Mouse (Mus musculus): ENCODE results near the gene Zfp108.
"Not testable (repeated sequence)": the region's sequence is repeated elsewhere in the genome, so short reads cannot be mapped to it uniquely, and the experiment has no call there.

Gene Zfp108

DNA sequence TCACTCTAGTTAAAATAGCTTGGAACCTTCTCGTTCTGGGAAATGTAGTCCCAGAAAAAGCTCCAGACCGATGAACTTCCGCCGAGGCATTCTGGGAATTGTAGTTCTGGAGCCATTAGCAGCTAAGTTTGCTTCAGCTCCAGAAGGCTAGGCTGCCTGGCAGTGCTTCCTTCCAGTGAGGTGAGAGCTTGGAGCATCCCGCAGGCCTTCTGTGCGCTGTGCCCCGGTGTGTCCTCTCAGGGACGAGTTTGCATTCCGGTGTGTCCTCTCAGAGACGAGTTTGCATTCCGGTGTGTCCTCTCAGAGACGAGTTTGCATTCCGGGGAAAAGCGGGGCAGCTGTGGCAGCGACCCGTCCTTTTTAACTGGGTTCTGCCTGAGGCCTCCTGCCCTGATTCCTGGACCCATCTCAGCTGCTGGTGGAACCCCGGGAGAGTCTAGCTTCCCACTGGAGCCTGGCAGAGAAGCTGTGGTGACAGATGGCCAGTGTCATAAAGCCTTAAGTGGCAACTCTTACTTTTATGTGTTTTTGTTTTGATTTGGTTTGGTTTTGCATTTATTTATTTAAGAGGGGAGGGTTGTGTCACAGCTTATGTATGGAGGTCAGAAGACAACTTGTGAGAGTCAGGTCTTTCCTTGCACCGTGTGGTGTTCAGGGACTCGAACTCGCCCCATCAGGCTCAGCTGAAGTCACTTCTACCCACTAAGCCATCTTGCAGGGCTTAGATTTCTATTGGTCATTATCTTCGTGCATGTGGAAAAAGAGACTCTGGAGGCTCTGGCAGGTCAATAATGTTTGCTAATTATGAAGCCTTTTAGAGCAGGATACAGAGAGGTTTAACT is at the start of gene Zfp108:
TSS of gene Zfp108 (plus strand) at position 162 of the 842 bp plus-strand sequence.
- peak; percentile 85 to 92 for DNase-seq (ENCODE audit: low spot score in 2 of 2)

DNA sequence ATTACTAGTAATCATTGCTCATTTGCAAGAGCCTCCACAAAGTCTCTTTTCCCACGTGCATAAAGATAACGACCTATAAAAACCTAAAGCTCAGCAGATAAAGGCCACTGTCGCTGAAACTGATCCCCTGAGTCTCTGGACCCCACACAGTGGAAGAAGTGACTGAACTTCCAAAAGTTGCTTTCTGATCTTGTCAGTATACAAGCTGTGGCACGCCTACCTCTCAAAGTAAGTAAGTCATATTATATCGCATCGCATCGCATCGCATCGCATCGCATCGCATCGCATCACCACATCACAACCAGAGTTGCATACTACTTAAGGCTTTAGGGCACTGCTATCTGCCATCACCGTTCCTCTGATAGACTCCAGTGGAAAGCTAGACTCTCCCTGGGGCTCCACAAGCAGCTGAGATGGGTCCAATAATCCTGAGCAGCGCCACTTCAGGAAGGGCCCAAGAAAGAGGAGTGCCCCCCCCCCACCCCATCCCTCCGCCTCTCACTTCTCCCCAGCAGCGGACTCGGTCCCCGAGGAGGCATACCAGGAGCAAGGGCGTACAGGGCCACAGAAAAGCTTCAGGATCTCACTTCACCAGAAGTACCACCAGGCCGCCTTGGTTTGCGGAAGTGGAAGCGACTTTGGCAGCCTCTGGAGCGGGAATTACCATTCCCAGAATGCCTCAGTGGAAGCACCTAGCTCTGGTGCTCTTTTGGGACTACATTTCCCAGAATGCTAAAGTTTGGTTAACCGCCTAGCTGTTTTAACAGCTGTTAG is 46.9 kb upstream of the Zfp108 start:
- DNase-seq (ENCODE audit: low spot score in 2 of 2) = peak; percentile 62 to 80

DNA sequence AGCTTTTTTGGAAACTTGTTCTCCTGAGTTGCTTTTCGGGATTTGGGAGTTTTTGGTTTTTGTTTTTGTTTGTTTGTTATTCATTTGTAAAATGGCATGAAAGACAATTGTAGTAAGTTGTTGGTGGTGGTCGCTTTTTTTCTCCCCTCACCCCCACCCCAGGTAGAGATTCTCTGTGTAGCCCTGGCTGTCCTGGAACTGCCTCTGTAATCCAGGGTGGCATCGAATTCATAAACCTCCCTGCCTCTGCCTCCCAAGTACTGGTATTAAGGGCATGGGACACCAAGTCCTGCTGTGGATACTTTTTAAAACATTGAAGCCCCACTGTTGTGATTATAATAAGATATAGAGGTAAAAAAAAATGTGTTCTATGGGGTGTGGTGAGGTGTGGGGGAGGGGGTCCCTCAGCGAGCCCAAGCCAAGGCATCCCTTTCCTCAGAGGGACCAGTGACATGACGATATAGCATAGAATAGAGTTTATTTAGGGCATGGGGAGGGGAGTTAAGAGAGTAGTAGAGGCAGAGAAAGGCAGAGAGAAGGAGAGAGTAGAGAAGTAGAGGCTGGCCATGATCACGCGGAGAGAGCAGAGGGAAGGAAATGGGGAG is 46.2 kb upstream of the Zfp108 start:
- no peak for DNase-seq (ENCODE audit: low spot score in 2 of 2)

DNA sequence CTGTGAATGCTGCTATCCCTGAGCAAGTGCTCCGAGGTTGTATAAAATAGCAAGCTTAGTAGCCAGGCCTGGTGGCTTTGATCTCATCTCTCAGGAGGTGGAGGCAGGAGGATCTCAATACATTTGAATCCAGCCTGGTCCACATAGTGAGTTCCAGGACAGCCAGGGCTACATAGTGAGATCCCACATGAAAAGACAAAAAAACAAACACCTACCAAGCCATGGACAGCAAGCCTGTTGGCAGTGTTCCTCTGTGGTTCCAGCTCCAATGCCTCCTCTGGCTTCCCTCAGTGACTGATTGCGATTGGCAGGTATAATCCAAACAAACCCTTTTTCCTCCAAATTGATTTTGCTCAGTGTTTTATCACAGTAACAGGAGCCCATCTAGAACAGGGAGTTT is 44.3 kb upstream of the Zfp108 start:
- no peak for DNase-seq (ENCODE audit: low spot score in 2 of 2)

DNA sequence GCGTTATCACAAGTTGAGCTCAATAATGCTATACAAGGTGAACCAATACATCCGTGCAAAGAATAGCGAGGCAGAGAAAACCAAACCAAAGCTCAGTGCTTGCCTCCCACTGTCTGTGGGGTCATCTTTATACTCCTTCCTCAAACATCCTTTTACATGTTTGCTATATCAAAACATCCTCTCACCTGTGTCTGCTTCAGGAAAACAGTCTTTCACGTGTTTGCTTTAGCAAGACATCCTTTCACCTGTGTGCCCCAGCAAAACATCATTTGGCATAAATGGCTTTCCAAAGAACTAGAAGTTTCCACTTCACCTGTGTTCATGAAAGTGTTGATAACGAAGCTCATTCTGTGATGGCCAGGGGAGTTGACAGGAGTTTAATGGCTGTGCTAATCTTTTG is 43.3 kb upstream of the Zfp108 start, which contains the start of gene Zfp111:
TSS of gene Zfp111 (minus strand) at position 101 of the 400 bp plus-strand sequence.
- no peak for DNase-seq (ENCODE audit: low spot score in 2 of 2)

DNA sequence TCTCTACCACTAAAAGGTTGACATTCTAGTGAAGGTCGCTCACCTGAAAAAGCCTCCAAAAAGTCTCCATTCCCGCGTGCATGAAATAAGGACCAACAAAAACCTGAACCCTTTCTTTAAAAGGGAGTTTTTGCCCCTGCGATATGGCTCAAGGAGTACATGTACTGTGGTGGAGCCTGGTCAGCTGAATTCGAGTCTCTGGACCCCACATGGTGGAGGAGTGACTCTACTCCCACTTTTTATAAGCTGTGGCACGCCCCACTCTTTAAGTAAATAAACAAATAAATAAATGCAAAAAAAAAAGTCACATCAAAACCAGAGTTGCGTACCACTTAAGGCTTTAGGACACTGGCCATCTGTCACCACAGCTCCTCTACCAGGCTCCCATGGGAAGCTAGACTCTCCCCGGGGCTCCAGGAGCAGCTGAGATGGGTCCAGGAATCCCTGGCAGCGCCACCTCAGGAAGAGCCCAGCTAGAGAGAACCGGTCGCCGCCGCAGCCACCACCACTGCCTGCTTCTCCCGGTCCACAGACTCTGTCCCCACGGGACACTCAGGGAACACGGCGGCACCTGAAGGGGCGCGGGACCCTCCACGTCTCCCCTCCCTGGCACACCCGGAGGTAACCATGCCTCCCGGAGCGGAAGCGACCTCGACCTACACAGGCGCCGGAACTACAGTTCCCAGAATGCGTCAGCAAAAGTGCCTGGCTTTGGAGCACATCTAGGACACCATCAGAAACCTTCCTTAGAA is 17.4 kb upstream of the Zfp108 start, which contains the start of gene Zfp109:
TSS of gene Zfp109 (minus strand) at position 521 of the 752 bp plus-strand sequence.
- DNase-seq (ENCODE audit: low spot score in 2 of 2) = peak; percentile 71 to 75

DNA sequence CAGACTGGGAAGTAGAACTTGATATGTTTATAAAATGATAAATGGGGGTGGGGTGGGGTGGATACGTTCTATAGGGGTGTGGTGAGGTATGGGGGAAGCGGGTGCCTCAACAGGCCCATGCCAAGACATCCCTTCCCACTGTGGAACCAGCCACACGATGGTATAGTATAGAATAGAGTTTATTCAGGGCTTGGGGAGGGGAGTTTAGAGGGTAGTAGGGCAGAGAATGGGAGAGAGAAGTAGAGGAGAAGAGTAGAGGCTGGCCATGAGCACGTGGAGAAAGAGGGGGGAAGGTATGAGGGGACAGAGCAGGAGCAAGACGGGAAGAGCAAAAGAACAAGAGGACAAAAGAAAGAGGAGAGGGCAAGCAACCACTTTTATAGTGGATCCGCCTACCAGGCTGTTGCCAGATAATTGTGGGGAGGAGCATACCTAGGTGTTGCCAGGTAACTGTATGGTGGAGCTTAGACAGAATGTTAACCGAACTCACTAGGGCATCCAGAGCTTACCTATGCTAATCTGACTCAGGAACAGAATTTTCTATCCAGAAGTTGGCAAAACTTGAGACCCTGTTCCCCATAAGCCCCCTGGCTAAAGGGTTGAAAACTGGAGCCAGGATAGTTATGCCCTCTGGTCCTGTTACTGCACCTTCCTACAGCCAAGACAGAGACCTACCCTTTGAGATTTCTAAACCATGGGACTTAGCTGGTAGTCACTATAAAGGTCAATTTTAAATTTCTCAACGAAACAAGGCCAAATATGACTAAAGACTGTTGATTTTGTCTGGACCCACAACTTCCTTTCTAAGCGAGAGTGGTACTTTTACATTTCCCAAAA is 597 bp upstream of the Zfp108 start:
- DNase-seq (ENCODE audit: low spot score in 2 of 2) = no peak

DNA sequence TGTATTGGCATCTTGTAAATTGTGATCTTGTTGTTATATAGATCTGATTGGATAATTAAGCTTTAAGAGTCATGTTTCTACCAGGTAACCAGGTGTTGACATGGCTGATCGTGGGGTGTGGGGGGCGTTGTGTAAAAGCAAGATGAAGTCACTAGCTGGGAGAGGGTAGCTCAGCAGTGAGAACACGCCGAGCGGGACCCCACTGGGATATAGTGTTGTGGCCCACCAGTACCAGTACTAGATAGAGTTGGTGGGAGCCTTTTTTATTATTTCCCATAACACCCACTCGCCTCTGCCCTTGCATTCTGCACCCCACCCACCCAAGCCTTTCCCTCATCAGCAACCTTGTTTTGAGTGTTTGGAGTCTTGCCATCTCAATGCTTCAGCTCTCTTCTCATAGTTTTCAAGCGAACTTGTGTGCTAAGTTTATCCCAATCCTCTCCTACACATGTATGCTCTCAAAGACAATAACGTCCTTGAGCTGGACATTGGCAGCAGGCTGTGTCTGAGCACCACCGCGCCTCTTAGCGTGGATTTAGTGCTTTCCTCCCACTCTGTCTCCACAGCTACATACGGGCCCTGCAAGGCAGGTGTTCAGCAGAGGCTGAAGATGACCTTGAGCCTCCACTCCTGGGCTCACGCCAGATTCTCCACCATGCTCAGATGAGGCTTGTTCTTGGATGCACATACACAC is 4.9 kb downstream of the Zfp108 start:
- DNase-seq (ENCODE audit: low spot score in 2 of 2) = no peak

DNA sequence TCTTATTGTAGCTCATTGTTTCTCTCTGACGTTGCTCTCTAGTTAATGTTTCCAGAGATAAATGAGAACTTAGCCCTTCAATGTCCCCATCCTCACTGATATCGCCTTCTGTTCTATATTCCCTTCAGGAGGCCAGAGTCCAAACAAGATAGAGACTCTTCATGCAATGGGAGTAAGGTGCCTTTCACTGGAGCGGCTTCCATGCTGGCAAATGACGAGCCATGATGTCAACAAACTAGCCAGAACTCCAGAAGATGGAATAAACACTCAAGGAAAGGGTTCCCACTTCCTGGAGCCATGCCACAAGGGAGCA is 5.4 kb downstream of the Zfp108 start:
- no peak for DNase-seq (ENCODE audit: low spot score in 2 of 2)

DNA sequence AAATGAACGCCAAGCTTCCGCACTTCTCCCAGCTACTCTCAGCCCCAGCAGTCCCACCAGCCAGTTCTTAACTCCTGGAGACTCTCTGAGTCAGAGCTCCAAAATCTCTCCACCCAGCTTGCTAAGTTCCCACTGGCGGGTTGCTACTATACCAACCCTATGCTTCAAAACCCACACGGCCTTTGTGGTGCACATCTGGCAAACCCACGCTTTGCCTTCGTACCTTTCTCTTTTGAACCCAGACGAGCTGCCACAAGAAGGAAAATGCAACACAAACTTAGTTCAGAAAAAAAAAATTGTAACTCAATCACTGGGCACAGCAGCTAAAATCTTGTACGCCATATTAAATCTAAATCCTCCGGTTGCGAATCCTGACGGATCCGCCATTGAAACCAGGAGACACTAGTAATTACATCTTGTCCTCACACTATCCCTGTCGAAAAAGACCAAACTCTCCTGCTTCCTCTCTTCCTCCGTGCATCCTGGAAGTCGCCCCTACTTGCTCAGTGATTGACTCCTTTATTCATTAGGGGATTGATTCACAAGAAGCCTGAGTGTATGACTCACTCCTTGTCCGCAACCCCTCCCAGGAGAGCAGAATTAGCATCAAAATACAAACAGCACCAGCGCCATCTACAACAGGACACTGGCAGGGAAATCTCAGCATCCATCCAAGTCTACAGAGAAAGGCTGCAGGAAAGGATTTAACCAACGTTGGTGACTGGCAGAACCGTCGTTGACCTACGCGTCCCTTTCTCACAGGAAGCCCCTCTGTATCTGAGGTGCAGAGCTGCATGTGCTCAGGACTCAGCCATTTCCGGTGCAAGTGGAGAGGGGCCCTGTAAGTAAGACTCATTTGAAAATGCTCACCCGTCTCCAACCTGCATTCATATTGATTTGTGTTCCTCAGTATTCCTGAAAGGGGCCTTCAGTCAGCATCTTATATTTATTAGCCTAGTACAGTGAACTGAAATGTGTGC is 13.9 kb downstream of the Zfp108 start:
- no peak for DNase-seq (ENCODE audit: low spot score in 2 of 2)

DNA sequence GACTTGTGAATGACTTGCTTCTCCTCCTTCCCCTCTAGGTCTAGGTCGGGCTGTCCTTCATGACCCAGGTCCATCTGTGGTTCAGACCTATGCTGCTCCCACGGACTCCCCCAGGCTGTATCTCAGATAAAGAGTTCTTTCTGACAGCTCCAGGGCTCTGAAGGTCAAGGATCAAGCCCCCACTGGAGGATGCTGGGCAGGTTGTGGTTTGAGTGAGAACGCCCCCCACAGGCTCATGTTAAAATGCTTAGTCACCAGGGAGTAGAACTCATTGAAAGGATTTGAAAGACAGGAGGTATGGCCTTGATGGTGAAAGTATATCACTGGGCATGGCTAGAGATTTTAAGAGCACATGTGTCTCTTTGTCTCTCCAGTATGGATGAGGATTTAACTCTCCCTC is 14.7 kb downstream of the Zfp108 start:
- DNase-seq (ENCODE audit: low spot score in 2 of 2) = no peak

DNA sequence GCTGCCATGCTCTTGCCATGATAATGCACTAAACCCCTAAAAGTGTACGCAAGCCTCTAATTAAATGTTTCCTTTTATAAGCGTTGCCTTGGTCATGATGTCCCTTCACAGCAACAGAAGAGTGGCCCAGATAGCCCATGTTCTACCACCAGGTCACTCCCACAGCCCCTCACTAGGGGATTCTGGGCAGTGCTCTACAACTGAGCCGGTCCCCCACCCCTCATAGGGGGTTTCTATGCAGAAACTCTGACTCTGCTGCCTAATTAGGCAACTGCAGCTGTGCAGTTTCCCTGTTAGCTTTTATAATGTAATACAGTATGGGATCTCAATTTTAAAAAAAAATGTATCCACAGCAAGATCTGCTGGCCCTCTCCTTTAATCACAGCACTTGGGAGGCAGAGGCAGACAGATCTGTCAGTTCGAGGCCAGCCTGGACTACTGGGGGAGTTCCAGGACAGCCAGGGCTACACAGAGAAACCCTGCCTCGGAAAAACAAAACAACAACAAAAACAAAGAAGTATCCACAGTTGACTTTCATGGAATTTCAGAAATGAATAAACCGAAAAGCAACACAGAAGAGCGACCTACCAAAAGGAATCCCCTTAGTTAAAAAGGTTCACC is 15.2 kb downstream of the Zfp108 start:
- no peak for DNase-seq (ENCODE audit: low spot score in 2 of 2)

DNA sequence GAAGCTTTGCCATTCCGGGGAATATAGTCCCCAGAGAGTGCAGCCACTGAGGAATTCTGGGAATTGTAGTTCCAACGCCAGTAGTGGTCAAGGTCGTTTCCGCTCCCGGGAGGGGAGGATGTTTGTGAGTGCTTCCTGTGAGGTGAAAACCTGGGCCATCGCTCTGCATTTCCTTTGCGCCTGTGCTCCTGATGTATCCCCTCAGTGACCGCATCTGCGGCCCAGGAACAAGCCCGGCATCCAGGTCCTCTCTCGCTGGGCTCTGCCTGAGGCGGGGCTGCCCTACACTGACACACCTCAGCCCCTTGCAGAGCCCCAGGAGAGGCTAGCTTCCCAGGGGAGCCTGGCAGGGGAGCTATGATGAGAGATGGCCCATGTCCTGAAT is 15.7 kb downstream of the Zfp108 start, which contains the start of gene Zfp93:
TSS of gene Zfp93 (plus strand) at position 133 of the 385 bp plus-strand sequence.
- DNase-seq (ENCODE audit: low spot score in 2 of 2) = peak; percentile 80 to 89

DNA sequence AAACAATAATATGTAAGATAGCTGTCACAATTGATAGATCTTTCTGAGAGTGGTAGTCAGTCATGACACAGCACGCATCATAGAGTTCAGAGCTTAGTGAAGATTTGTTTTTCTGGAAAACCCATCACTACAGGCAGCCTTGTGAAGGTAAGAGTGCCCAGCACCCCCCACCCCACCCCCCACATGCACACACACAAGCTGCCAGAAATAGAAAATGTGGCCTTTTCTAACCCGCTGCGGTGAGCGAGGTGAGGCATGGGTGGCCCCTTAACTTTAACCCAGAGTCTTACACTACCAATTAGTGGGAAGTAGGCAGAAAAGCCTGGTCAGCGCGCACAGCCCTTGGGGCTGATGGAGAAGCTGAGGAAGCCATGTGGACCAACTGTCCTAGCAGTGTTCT is 16.6 kb downstream of the Zfp108 start:
- DNase-seq (ENCODE audit: low spot score in 2 of 2) = no peak

DNA sequence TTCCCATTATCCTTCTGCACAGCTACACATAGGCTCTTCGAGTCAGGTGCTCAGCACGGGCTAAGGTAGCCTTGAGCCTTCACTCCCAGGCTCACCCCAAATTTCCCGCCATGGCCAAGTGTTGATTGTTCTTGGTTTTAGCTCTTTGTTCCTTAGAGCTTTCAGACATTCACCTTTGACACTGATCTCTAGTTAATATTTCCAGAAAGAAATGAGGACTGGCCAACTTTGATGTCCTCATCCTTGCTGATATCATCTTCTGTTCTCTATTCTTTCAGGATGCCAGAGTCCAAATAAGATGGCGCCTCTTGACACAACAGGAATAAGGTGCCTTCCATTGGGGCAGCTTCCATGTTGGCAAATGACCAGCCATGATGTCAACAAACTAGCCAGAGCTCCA is 19.9 kb downstream of the Zfp108 start:
- DNase-seq (ENCODE audit: low spot score in 2 of 2) = no peak

DNA sequence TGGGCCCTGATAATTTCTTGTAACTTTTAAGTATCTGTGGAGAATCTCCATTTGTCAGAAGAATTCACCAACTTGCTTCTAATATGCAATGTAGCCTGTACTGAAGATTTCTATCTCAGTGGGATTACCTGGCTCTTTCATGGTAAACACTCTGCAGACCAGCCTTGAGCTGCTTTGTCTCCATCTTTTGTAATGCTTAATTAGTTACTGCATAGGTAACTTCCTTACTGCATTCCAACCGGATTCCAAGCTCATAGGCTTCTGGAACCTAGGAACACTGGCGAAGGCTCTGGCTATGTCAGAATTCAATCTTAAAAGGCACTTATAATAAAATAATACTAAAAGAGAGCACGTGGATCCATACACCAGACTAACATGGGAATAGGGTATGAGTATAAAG is 24.2 kb downstream of the Zfp108 start:
- DNase-seq (ENCODE audit: low spot score in 2 of 2) = not testable (repeated sequence)

DNA sequence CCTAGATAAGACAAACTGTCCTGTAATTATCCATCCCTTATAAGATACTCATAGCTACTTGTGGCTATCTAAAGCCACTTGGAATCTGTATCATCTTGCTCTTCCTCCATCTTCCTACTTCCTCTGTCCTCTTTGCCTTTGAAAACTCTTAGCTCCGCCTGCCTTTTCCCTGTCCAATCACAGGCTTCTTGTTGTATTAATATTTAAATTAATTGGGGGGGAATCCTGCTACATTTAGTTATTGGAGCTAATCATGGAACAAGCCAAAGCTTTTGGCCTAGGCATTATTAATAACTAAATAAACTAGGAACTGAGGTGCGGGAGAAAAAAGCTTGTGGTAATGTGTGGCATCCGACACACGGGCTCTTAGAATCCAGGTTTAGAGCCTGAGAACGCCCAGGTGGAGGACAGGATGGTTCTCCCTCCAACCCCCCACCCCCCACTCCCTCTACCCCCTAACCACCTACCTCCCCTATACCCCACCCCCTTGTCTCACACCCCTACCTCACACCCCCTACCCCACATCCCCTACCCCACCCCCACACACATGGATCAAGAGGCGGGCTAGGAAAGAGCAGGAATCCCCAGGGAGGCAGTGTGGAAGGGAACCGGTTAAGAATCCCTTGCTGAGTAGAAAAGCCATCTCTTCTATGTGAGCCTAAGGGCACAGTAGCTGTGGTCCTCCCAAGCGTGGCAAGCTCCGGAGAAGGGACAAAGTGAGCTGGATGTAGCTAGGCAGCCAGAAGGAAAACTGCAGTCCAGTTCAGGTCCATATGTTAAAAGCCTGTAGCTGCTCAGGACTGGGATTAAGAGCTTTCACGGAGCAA is 25.6 kb downstream of the Zfp108 start:
- no peak for DNase-seq (ENCODE audit: low spot score in 2 of 2)

DNA sequence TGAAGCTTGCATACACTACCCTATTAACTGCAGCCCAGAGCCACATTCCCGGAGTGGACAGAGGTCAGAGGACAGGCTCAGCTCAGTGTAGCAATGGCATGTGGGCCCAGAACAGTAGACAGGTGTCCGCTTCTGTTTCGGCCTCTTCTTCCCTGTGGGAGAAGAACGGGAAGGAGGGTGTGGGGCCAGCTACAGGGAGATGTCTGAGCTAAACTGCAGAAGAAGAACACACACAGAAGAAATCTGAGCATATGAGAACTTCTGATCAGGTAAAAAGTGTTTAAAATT is 26.2 kb downstream of the Zfp108 start:
- DNase-seq (ENCODE audit: low spot score in 2 of 2) = no peak
